Mouse (Mus musculus) ES-E14 (cell line): ENCODE data around the gene Prkra.

Source experiments
- CHD2 ChIP-seq: IDR thresholded peaks from 2 replicates; pipeline ENCODE4 v1.6.1; 2014; ENCODE audit warnings: mild to moderate bottlenecking, low read depth, low read length, inconsistent platforms
- HCFC1 ChIP-seq: IDR thresholded peaks from 2 replicates; pipeline ENCODE4 v1.6.1; 2012; ENCODE audit warnings: low read length, inconsistent platforms, borderline replicate concordance; ENCODE audit not compliant: insufficient read depth
- ZC3H11A ChIP-seq: IDR thresholded peaks from 2 replicates; pipeline ENCODE4 v1.6.1; 2012; ENCODE audit warnings: low read depth, mild to moderate bottlenecking, inconsistent platforms, low read length, borderline replicate concordance

DNA sequence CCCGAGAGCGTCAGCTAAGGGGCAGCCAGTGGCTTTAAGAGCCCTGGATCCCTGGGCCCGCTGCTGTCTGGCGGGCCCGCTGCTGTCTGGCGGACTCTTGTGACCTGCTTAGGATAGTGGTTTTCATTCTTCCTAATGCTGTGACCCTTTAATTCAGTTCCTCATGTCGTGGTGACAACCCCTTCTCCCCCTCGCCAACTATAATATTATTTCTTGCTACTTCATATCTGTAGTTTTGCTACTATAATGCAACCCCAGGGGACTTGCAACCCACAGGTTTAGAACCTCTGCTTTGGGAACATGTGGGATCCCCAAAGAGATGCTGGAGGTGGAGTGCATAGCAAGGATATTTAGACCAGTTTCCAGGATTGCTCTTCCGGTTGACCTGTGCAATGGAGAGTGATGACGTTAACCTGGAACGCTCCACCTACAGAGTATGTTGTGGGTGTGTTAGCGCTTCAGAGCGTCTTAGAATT is 889 bp upstream of the Prkra start:
- TF ChIP-seq HCFC1 (no peak), ZC3H11A (no peak), CHD2 (no peak)
